Mouse (Mus musculus) liver, embryonic 14.5 days (tissue): ENCODE measurements around the gene Pacrg.

ENCODE experiments used
- CTCF ChIP-seq: IDR thresholded peaks from 2 replicates; pipeline ENCODE4 v1.5.1; 2016; ENCODE audit warnings: antibody characterized with exemption, low read depth, control low read depth
- EP300 ChIP-seq: IDR thresholded peaks from 2 replicates; pipeline ENCODE4 v1.6.1; 2016; ENCODE audit warnings: antibody characterized with exemption, low read depth

- TF ChIP-seq CTCF, result no peak
- no peak for TF ChIP-seq EP300
These were observed 325.3 kb downstream of the Pacrg start for GRCm38 (mm10) chr17:10514812-10515211.
